Mouse (Mus musculus): ENCODE data around the gene Rnf138rt1.

The Rnf138rt1 gene

GRCm38 (mm10) chrX:163760617-163761434, at the start of gene Rnf138rt1:
TSS of gene Rnf138rt1 (minus strand) at chrX:163761329.
- DNase-seq (ENCODE audit: low read depth in 2 of 2, low spot score in 2 of 2): no peak

- DNase-seq (ENCODE audit: low read depth in 2 of 2, low spot score in 2 of 2): no peak
Observed at GRCm38 (mm10) chrX:163807270-163807669, 46.1 kb upstream of the Rnf138rt1 start.

- no peak for DNase-seq (ENCODE audit: low read depth in 2 of 2, low spot score in 2 of 2)
Observed at GRCm38 (mm10) chrX:163766290-163766689, 5.2 kb upstream of the Rnf138rt1 start.

GRCm38 (mm10) chrX:163761435-163761828, 303 bp upstream of the Rnf138rt1 start:
- no peak for DNase-seq (ENCODE audit: low read depth in 2 of 2, low spot score in 2 of 2)

GRCm38 (mm10) chrX:163745996-163746395, 15.1 kb downstream of the Rnf138rt1 start:
- no peak for DNase-seq (ENCODE audit: low read depth in 2 of 2, low spot score in 2 of 2)

GRCm38 (mm10) chrX:163743896-163744295, 17.2 kb downstream of the Rnf138rt1 start:
- DNase-seq (ENCODE audit: low read depth in 2 of 2, low spot score in 2 of 2): no peak

GRCm38 (mm10) chrX:163738904-163739303, 22.2 kb downstream of the Rnf138rt1 start:
- DNase-seq (ENCODE audit: low read depth in 2 of 2, low spot score in 2 of 2): no peak

GRCm38 (mm10) chrX:163734145-163734544, 27.0 kb downstream of the Rnf138rt1 start:
- no peak for DNase-seq (ENCODE audit: low read depth in 2 of 2, low spot score in 2 of 2)

GRCm38 (mm10) chrX:163723630-163724029, 37.5 kb downstream of the Rnf138rt1 start:
- DNase-seq (ENCODE audit: low read depth in 2 of 2, low spot score in 2 of 2): no peak

- DNase-seq (ENCODE audit: low read depth in 2 of 2, low spot score in 2 of 2): no peak
Observed at GRCm38 (mm10) chrX:163722785-163723577, 38.1 kb downstream of the Rnf138rt1 start.

GRCm38 (mm10) chrX:163720597-163720996, 40.5 kb downstream of the Rnf138rt1 start:
- no peak for DNase-seq (ENCODE audit: low read depth in 2 of 2, low spot score in 2 of 2)
